Mouse (Mus musculus): ENCODE measurements around the gene B4galt4. TPM values are rescaled to one million over a fixed set of nuclear protein-coding genes. Genes with fewer than 3 reads are reported as not detected.
A peak's percentile ranks its signal among the peaks of the same experiment; 100 is the strongest.
"Not testable (repeated sequence)": the region's sequence is repeated elsewhere in the genome, so short reads cannot be mapped to it uniquely, and the experiment has no call there.

B4galt4 gene
- total and polyA plus RNA-seq, 3 experiments, result not detected

DNA sequence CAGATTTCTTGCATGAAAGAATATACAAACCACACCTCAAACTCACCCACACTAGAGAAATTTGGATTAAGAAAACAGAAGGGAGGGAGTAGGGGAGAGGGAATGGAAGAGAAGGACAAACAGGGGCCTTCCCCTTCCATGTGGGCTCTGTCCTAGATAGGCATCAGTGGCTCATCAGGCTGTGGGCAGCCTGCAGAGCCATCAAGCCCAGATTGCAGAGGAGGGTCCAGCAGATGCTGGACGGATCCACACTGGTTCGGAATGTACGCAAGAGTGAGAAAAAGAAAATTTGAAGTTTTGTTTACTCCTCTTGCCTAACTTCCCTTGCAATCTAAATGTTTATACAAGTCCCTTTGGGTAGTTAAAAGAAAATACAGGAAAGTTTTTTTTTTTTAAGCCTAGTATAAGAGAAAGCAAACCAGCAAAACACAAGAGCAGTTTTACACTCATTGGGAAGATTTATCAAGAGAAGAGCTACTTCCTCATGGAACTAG is 56.9 kb downstream of the B4galt4 start:
- H3K9ac ChIP-seq (ENCODE audit: control insufficient read depth, low read depth, low read length, poor library complexity, severe bottlenecking), result no peak overlapping the region
- DNase-seq (ENCODE audit: low read depth, low spot score), result no peak
- no peaks in the 10 kb centered on the region for H3K9me3 ChIP-seq (replicated peaks; ENCODE audit: insufficient read depth, low read length)
- H3K4me3 ChIP-seq (ENCODE audit: control insufficient read depth in 1 of 2, insufficient read depth in 1 of 2, low read depth in 2 of 2, low read length in 2 of 2), result no peak overlapping the region
- H3K27me3 ChIP-seq (ENCODE audit: control insufficient read depth in 1 of 2, insufficient read depth in 2 of 2, low read length in 2 of 2), result no peaks in the 10 kb centered on the region
- H3K36me3 ChIP-seq (ENCODE audit: control insufficient read depth in 1 of 2, insufficient read depth in 2 of 2, low read length in 2 of 2), result no peaks in the 10 kb centered on the region
- no peak overlapping the region for H3K27ac ChIP-seq (ENCODE audit: control insufficient read depth, low read depth, low read length)
- H3K4me1 ChIP-seq (ENCODE audit: control insufficient read depth in 1 of 2, insufficient read depth in 2 of 2, low read length in 2 of 2), result no peaks in the 10 kb centered on the region
- TF ChIP-seq MAX (IDR thresholded peaks at IDR 0.05; ENCODE audit: low read length), result no peak
- TF ChIP-seq ZC3H11A (IDR thresholded peaks at IDR 0.05; ENCODE audit: low read depth, low read length), result no peak
- TF ChIP-seq RAD21 (IDR thresholded peaks at IDR 0.05; ENCODE audit: low read depth, low read length), result no peak
- no peaks in the 10 kb centered on the region for H3K79me2 ChIP-seq (ENCODE audit: control insufficient read depth, insufficient read depth, low read length, poor library complexity)

DNA sequence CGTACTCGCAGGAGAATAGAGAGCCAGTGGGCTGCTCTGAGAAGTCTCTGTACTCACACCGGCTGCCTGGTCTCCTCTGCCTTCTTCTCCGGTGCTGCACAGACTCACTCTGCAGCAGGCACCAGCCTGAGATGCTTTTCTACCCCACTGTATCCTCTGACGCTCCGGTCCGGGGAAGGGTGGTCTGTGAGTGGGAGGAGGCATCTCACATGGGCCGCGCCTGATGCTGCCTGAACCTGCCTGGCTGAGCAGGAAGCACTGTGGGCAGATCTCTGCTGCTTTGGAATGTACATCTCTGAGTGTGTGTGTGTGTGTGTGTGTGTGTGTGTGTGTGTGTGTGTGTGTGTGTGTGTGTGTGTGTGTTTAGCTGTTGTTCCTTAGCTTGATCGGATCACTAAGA is 58.0 kb downstream of the B4galt4 start, which contains the start of gene Upk1b:
TSS of gene Upk1b (minus strand) at position 238 of the 400 bp plus-strand sequence.
- no peaks in the 10 kb centered on the region for H3K9me3 ChIP-seq (replicated peaks; ENCODE audit: insufficient read depth, low read length)
- no peaks in the 10 kb centered on the region for H3K79me2 ChIP-seq (ENCODE audit: control insufficient read depth, insufficient read depth, low read length, poor library complexity)
- no peak within 1 kb of the TSS for H3K4me3 ChIP-seq (ENCODE audit: control insufficient read depth in 1 of 2, insufficient read depth in 1 of 2, low read depth in 2 of 2, low read length in 2 of 2)
- TF ChIP-seq NRF1 (IDR thresholded peaks at IDR 0.05; ENCODE audit: insufficient read depth, low read depth, low read length, poor library complexity, severe bottlenecking) (no peak), EP300 (IDR thresholded peaks at IDR 0.05; ENCODE audit: low read depth in 1 of 2, low read length in 2 of 2) (no peak), TCF12 (IDR thresholded peaks at IDR 0.05; ENCODE audit: low read depth, low read length) (no peak)
- DNase-seq (ENCODE audit: low read depth, low spot score), result no peak
- H3K27me3 ChIP-seq (ENCODE audit: control insufficient read depth in 1 of 2, insufficient read depth in 2 of 2, low read length in 2 of 2), result no peaks in the 10 kb centered on the region
- H3K4me1 ChIP-seq (ENCODE audit: control insufficient read depth in 1 of 2, insufficient read depth in 2 of 2, low read length in 2 of 2), result no peaks in the 10 kb centered on the region
- no peak within 1 kb of the TSS for H3K27ac ChIP-seq (ENCODE audit: control insufficient read depth, low read depth, low read length)
- H3K36me3 ChIP-seq (ENCODE audit: control insufficient read depth in 1 of 2, insufficient read depth in 2 of 2, low read length in 2 of 2), result no peaks in the 10 kb centered on the region
- H3K9ac ChIP-seq (ENCODE audit: control insufficient read depth, low read depth, low read length, poor library complexity, severe bottlenecking), result no peak within 1 kb of the TSS

- not testable (repeated sequence) for H3K9me3 ChIP-seq (replicated peaks; ENCODE audit: insufficient read depth, low read length); H3K4me1 ChIP-seq (ENCODE audit: control insufficient read depth in 1 of 2, insufficient read depth in 2 of 2, low read length in 2 of 2); H3K79me2 ChIP-seq (ENCODE audit: control insufficient read depth, insufficient read depth, low read length, poor library complexity); H3K36me3 ChIP-seq (ENCODE audit: control insufficient read depth in 1 of 2, insufficient read depth in 2 of 2, low read length in 2 of 2); H3K27me3 ChIP-seq (ENCODE audit: control insufficient read depth in 1 of 2, insufficient read depth in 2 of 2, low read length in 2 of 2); H3K9ac ChIP-seq (ENCODE audit: control insufficient read depth, low read depth, low read length, poor library complexity, severe bottlenecking); H3K4me3 ChIP-seq (ENCODE audit: control insufficient read depth in 1 of 2, insufficient read depth in 1 of 2, low read depth in 2 of 2, low read length in 2 of 2); H3K27ac ChIP-seq (ENCODE audit: control insufficient read depth, low read depth, low read length)
- peak; percentile 15 for DNase-seq (ENCODE audit: low read depth, low spot score)
These were observed 65.7 kb downstream of the B4galt4 start for GRCm38 (mm10) chr16:38807796-38808195.

GRCm38 (mm10) chr16:38810196-38810595 is 68.1 kb downstream of the B4galt4 start:
- DNase-seq (ENCODE audit: low read depth, low spot score), result no peak
- no peak overlapping the region for H3K9ac ChIP-seq (ENCODE audit: control insufficient read depth, low read depth, low read length, poor library complexity, severe bottlenecking)
- no peaks in the 10 kb centered on the region for H3K79me2 ChIP-seq (ENCODE audit: control insufficient read depth, insufficient read depth, low read length, poor library complexity)
- H3K9me3 ChIP-seq (replicated peaks; ENCODE audit: insufficient read depth, low read length), result no peaks in the 10 kb centered on the region
- H3K4me3 ChIP-seq (ENCODE audit: control insufficient read depth in 1 of 2, insufficient read depth in 1 of 2, low read depth in 2 of 2, low read length in 2 of 2), result no peak overlapping the region
- no peaks in the 10 kb centered on the region for H3K4me1 ChIP-seq (ENCODE audit: control insufficient read depth in 1 of 2, insufficient read depth in 2 of 2, low read length in 2 of 2)
- H3K27ac ChIP-seq (ENCODE audit: control insufficient read depth, low read depth, low read length), result no peak overlapping the region
- no peaks in the 10 kb centered on the region; a peak in 1 of 4 replicates for H3K27me3 ChIP-seq (ENCODE audit: control insufficient read depth in 1 of 2, insufficient read depth in 2 of 2, low read length in 2 of 2)
- H3K36me3 ChIP-seq (ENCODE audit: control insufficient read depth in 1 of 2, insufficient read depth in 2 of 2, low read length in 2 of 2), result no peaks in the 10 kb centered on the region
- TF ChIP-seq ZKSCAN1 (IDR thresholded peaks at IDR 0.05; ENCODE audit: low read depth, low read length), result no peak
- TF ChIP-seq TCF12 (IDR thresholded peaks at IDR 0.05; ENCODE audit: low read depth, low read length), result no peak
- no peak for TF ChIP-seq POLR2AphosphoS5 (IDR thresholded peaks at IDR 0.05; ENCODE audit: borderline replicate concordance, low read depth, low read length)
- no peak for TF ChIP-seq RCOR1 (IDR thresholded peaks at IDR 0.05; ENCODE audit: low read depth, low read length)
- no peak for TF ChIP-seq JUND (IDR thresholded peaks at IDR 0.05; ENCODE audit: low read depth, low read length)
- no peak for TF ChIP-seq MAFK (IDR thresholded peaks at IDR 0.05; ENCODE audit: borderline replicate concordance, low read depth, low read length)
- no peak for TF ChIP-seq POLR2A (IDR thresholded peaks at IDR 0.05; ENCODE audit: control insufficient read depth in 1 of 2, insufficient read depth in 1 of 2, low read depth in 1 of 2, low read length in 2 of 2, poor library complexity in 1 of 2)
- TF ChIP-seq USF1 (IDR thresholded peaks at IDR 0.05; ENCODE audit: low read depth, low read length), result no peak
- no peak for TF ChIP-seq MXI1 (IDR thresholded peaks at IDR 0.05; ENCODE audit: low read depth, low read length)
- no peak for TF ChIP-seq NELFE (IDR thresholded peaks at IDR 0.05; ENCODE audit: low read depth, low read length)
- TF ChIP-seq NRF1 (IDR thresholded peaks at IDR 0.05; ENCODE audit: insufficient read depth, low read depth, low read length, poor library complexity, severe bottlenecking), result no peak
- no peak for TF ChIP-seq ZC3H11A (IDR thresholded peaks at IDR 0.05; ENCODE audit: low read depth, low read length)
- TF ChIP-seq TAL1 (IDR thresholded peaks at IDR 0.05; ENCODE audit: low read length), result no peak
- TF ChIP-seq HCFC1 (IDR thresholded peaks at IDR 0.05; ENCODE audit: low read depth, low read length), result no peak
- TF ChIP-seq GATA1 (IDR thresholded peaks at IDR 0.05; ENCODE audit: low read depth, low read length), result no peak
- no peak for TF ChIP-seq ZNF384 (IDR thresholded peaks at IDR 0.05; ENCODE audit: low read depth, low read length)
- TF ChIP-seq MEF2A (IDR thresholded peaks at IDR 0.05; ENCODE audit: extremely low read depth, insufficient replicate concordance, low read depth, low read length, poor library complexity, severe bottlenecking), result no peak
